Mouse (Mus musculus): Measurements from ENCODE around the gene Eci1. TPM values are rescaled to one million over a fixed set of nuclear protein-coding genes. Genes with fewer than 3 reads are reported as not detected.
"Not testable (repeated sequence)": the region's sequence is repeated elsewhere in the genome, so short reads cannot be mapped to it uniquely, and the experiment has no call there.

Eci1 gene
- polyA plus RNA-seq, 1 experiment from 2014 or later, result 263 TPM

DNA sequence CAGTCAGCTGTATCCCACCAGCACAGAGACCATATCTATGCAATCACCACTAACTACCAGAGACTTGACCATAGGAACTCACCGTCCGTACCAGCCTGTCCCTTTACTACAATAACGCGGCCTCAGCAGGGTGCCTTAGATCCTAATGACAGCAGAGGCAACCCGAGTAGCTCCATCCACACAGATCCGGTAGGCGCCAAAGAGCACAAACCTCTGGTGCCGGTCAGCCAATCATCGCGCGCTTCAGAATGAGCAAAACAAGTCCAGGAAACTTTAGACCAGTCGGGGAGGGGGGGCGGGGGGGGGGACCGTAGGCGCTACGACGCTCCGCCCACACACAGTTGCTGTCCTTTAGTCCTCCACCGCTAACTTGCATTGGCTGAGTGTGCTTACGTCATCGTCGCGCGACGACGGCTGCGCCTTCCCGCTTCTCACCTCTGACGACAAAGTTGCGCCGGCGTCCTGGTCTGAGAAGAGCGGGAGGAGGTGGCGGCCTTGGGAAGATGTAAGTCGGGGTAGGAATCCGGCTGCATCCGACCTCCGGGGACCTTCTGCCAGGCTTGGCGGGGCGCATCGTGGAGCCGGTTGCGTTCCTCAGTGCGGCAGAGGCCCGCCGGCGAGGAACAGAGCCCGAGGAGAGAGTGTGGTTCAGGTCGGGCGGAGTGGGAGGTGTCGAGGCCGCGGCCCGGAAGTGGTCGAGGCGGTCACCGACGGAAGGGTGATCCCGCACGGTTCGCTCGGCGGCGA, 12.0 kb upstream of the Eci1 start, which contains the start of gene Rnps1:
Gene Rnps1, plus strand, starts transcription at position 336 of the 747 bp plus-strand sequence.
- H3K4me3 ChIP-seq (ENCODE audit: low read depth, low read length), result peak within 1 kb of the TSS; percentile 95
- H3K27me3 ChIP-seq (ENCODE audit: control insufficient read depth, insufficient read depth, low read length), result no peaks in the 10 kb centered on the region
- DNase-seq (ENCODE audit: low spot score) (peak; percentile 100), ATAC-seq (ENCODE audit: low FRiP score, low TSS enrichment) (peak; percentile 95)
- no peaks in the 10 kb centered on the region for H3K4me1 ChIP-seq (replicated peaks; ENCODE audit: control insufficient read depth, insufficient read depth)
- under 1% methylated on average over 64 of the region's 64 CpGs for WGBS
- peak within 1 kb of the TSS; percentile 96 for H3K27ac ChIP-seq (replicated peaks)
- TF ChIP-seq CTCF (IDR thresholded peaks at IDR 0.05; ENCODE audit: low read depth) (peak; percentile 42), EP300 (optimal IDR thresholded peaks at IDR 0.05) (no peak)
- peak within 1 kb of the TSS; percentile 95 for H3K9ac ChIP-seq (ENCODE audit: low read length)
- peaks cover 9% of the 10 kb centered on the region for H3K36me3 ChIP-seq (ENCODE audit: control insufficient read depth, insufficient read depth, low read length)
- H3K4me2 ChIP-seq (replicated peaks; ENCODE audit: low read depth), result peak within 1 kb of the TSS; percentile 78
- H3K9me3 ChIP-seq (ENCODE audit: control insufficient read depth, low read length), result no peaks in the 10 kb centered on the region

DNA sequence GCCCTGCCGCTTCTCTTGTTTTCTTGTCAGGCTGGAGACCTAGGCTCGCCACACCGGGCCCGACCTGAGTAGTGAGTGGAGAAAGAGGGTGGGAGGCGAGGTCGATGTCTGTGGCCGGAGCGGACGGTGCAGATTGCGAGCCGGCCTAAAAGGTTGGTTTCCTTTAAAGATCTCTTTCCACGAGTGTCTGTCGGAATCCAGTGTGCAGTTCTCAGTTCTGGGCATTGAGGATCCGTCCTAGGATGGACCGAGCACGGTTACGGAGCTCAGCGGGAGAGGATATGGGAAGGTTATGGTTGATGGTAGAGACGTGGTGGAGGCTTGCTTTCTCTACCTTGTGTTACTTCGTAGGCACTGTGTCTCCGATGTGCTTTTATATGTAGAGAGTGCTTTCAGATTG, 11.4 kb upstream of the Eci1 start:
- no peaks in the 10 kb centered on the region for H3K27me3 ChIP-seq (ENCODE audit: control insufficient read depth, insufficient read depth, low read length)
- H3K4me1 ChIP-seq (replicated peaks; ENCODE audit: control insufficient read depth, insufficient read depth), result no peaks in the 10 kb centered on the region
- peak overlapping the region; percentile 78 for H3K4me2 ChIP-seq (replicated peaks; ENCODE audit: low read depth)
- peaks cover 10% of the 10 kb centered on the region for H3K36me3 ChIP-seq (ENCODE audit: control insufficient read depth, insufficient read depth, low read length)
- TF ChIP-seq CTCF (IDR thresholded peaks at IDR 0.05; ENCODE audit: low read depth) (no peak), EP300 (optimal IDR thresholded peaks at IDR 0.05) (no peak)
- peak overlapping the region; percentile 95 for H3K4me3 ChIP-seq (ENCODE audit: low read depth, low read length)
- no peak for DNase-seq (ENCODE audit: low spot score)
- ATAC-seq (ENCODE audit: low FRiP score, low TSS enrichment), result peak; percentile 6; the same call in 1 of the 2 replicates
- H3K27ac ChIP-seq (replicated peaks), result peak overlapping the region; percentile 96
- under 1% methylated on average over 21 of the region's 21 CpGs for WGBS
- no peaks in the 10 kb centered on the region for H3K9me3 ChIP-seq (ENCODE audit: control insufficient read depth, low read length)
- peak overlapping the region; percentile 95 for H3K9ac ChIP-seq (ENCODE audit: low read length)

DNA sequence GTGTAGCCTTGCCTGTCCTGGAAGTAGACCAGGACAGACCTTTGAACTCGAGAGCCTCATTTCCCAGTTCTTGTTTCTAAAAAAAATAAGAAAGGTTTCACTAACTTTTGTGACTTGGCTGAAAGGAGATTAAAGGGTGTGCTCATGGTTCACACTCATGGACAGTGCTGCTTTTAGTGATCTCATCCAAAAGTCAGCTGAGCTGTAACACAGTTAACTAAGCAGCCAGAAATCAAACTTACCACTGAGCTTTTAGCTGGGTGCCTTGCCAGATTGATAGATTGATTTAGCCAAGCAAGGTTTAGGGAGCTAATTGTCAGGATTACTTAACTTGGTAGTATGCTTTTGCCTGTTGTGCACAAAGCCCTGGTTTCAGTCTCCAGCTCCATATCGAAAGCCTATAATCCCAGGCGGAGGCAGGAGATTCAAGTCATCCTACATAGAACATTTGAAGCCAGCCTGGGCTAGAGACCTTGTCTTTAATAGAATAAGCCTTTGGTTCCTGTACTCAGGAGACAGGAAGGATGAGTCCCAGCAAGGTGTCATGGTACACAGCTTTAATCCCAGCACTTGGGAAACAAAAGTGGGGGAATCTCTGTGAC, 10.3 kb upstream of the Eci1 start:
- no peak for TF ChIP-seq CTCF (IDR thresholded peaks at IDR 0.05; ENCODE audit: low read depth)
- TF ChIP-seq EP300 (optimal IDR thresholded peaks at IDR 0.05), result no peak
- ATAC-seq (ENCODE audit: low FRiP score, low TSS enrichment) (no peak), DNase-seq (ENCODE audit: low spot score) (no peak)
- H3K36me3 ChIP-seq (ENCODE audit: control insufficient read depth, insufficient read depth, low read length), result peaks cover 15% of the 10 kb centered on the region
- H3K4me2 ChIP-seq (replicated peaks; ENCODE audit: low read depth), result peak overlapping the region; percentile 78
- no peak overlapping the region for H3K27ac ChIP-seq (replicated peaks)
- H3K27me3 ChIP-seq (ENCODE audit: control insufficient read depth, insufficient read depth, low read length), result no peaks in the 10 kb centered on the region
- no peaks in the 10 kb centered on the region for H3K9me3 ChIP-seq (ENCODE audit: control insufficient read depth, low read length)
- H3K4me1 ChIP-seq (replicated peaks; ENCODE audit: control insufficient read depth, insufficient read depth), result no peaks in the 10 kb centered on the region
- H3K9ac ChIP-seq (ENCODE audit: low read length), result peak overlapping the region; percentile 95
- 71% methylated on average over 3 of the region's 3 CpGs for WGBS
- H3K4me3 ChIP-seq (ENCODE audit: low read depth, low read length), result peak overlapping the region; percentile 95; the same call in 1 of the 2 replicates

DNA sequence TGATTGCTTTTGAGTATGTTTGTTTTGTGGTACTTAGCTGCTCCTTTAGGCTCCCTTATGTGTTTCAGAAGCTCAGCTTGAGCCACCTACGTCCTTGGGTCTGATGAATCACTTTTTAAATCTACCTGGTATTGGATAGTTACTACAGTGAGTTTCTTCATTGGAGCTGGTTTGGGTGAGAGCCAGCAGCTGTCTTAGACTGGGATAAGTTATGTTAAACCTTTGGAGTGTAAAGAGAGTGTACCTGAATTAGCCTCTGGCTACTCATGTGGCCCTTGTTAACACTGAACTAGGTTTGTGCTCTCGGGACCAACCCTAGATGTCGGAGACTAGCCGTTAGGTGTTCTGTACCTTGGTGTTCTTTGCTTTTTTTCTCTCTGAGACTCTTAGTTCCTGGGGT, 3.3 kb upstream of the Eci1 start:
- Histone ChIP-seq H3K9ac (ENCODE audit: low read length) (no peak overlapping the region), H3K4me2 (replicated peaks; ENCODE audit: low read depth) (no peak overlapping the region), H3K27me3 (ENCODE audit: control insufficient read depth, insufficient read depth, low read length) (no peaks in the 10 kb centered on the region), H3K4me3 (ENCODE audit: low read depth, low read length) (no peak overlapping the region), H3K36me3 (ENCODE audit: control insufficient read depth, insufficient read depth, low read length) (peaks cover 35% of the 10 kb centered on the region), H3K9me3 (ENCODE audit: control insufficient read depth, low read length) (no peaks in the 10 kb centered on the region), H3K4me1 (replicated peaks; ENCODE audit: control insufficient read depth, insufficient read depth) (no peaks in the 10 kb centered on the region; the same call in 1 of the 2 replicates), H3K27ac (replicated peaks) (no peak overlapping the region)
- ATAC-seq (ENCODE audit: low FRiP score, low TSS enrichment) (no peak), DNase-seq (ENCODE audit: low spot score) (no peak)
- TF ChIP-seq EP300 (optimal IDR thresholded peaks at IDR 0.05) (no peak), CTCF (IDR thresholded peaks at IDR 0.05; ENCODE audit: low read depth) (no peak)
- 82% methylated on average over 4 of the region's 4 CpGs for WGBS

DNA sequence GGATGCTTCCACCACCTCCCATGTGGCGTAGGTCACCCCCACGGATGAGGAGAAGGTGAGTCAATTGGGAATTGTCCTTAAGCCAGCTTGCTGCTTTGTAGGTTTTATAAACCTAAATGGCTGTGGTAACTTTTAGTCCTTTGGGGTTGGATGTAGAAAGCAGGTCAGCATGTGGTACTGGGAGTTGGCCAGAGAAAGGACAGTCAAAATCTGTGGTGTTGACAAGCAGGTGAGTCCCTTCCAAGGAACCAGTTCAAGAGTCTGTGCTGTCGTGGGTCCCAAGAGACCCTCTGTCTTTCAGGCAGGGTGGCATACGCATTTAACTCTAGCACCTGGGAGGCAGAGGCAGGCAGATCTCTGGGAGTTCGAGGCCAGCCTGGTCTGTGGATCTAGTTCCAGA, 2.0 kb upstream of the Eci1 start:
- no peak overlapping the region for H3K4me3 ChIP-seq (ENCODE audit: low read depth, low read length)
- TF ChIP-seq EP300 (optimal IDR thresholded peaks at IDR 0.05) (no peak), CTCF (IDR thresholded peaks at IDR 0.05; ENCODE audit: low read depth) (no peak)
- H3K9ac ChIP-seq (ENCODE audit: low read length), result no peak overlapping the region
- H3K4me2 ChIP-seq (replicated peaks; ENCODE audit: low read depth), result no peak overlapping the region
- 90% methylated on average over 5 of the region's 5 CpGs for WGBS
- H3K36me3 ChIP-seq (ENCODE audit: control insufficient read depth, insufficient read depth, low read length), result peaks cover 30% of the 10 kb centered on the region
- H3K9me3 ChIP-seq (ENCODE audit: control insufficient read depth, low read length), result no peaks in the 10 kb centered on the region
- DNase-seq (ENCODE audit: low spot score), result no peak
- no peaks in the 10 kb centered on the region; the same call in 1 of the 2 replicates for H3K4me1 ChIP-seq (replicated peaks; ENCODE audit: control insufficient read depth, insufficient read depth)
- no peak overlapping the region for H3K27ac ChIP-seq (replicated peaks)
- no peaks in the 10 kb centered on the region for H3K27me3 ChIP-seq (ENCODE audit: control insufficient read depth, insufficient read depth, low read length)
- no peak for ATAC-seq (ENCODE audit: low FRiP score, low TSS enrichment)

DNA sequence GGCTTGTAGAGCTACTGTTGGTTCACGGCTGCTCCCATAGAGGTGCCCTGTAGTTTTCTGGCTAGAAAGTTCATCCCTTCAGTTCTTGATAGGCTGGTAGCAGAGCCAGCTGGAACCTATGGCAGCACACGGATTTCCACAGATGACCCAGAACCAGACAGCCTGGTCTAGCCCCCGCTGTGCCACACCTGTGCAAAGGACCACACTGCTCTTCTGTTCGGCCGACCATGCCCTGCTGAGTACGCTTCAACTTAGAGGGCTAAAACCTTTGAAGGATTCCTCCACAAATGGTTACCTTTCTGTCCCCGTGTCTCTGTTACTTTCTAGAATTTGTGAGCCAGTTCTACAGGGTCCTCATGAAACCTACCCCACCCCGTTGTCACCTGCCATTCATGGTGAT, 1.1 kb upstream of the Eci1 start:
- H3K9ac ChIP-seq (ENCODE audit: low read length); H3K4me1 ChIP-seq (replicated peaks; ENCODE audit: control insufficient read depth, insufficient read depth); H3K27ac ChIP-seq (replicated peaks); ATAC-seq (ENCODE audit: low FRiP score, low TSS enrichment); H3K4me3 ChIP-seq (ENCODE audit: low read depth, low read length); H3K4me2 ChIP-seq (replicated peaks; ENCODE audit: low read depth); H3K27me3 ChIP-seq (ENCODE audit: control insufficient read depth, insufficient read depth, low read length); H3K9me3 ChIP-seq (ENCODE audit: control insufficient read depth, low read length); DNase-seq (ENCODE audit: low spot score): not testable (repeated sequence)
- peaks cover 25% of the 10 kb centered on the region for H3K36me3 ChIP-seq (ENCODE audit: control insufficient read depth, insufficient read depth, low read length)
- 93% methylated on average over 4 of the region's 8 CpGs for WGBS
